Mouse (Mus musculus): Measurements from ENCODE around the gene Dysf.

DNA sequence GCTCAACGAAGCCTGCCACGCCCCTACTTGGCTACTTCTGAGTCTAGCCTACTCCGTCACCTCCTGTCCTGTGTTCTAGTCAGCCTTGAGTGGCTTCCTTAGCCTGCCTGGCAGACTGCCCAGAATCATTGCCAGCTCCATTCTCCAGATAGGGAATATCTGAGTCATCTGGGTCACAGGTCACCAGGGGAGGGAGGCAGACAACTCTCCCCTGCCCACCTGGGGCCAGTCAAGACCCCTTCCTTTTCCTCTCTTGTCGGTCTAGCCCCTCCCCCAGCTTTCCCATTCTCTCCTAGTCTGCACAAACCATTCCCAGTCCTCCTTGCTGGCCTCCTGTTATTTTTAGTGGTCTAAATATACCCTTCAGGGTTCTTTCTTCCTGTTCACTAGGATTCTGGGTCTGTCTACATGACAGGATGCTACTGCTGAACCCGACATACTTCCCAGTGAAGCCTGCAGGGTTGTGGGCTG lies 50.3 kb downstream of the Dysf start:
- TF ChIP-seq CTCF (IDR thresholded peaks at IDR 0.05; ENCODE audit: low read depth) (no peak), EP300 (optimal IDR thresholded peaks at IDR 0.05) (no peak)

All from stomach, postnatal 0 days (tissue).